17 mouse cellular contexts compared by ENCODE assay signal in the genomic region with DNA sequence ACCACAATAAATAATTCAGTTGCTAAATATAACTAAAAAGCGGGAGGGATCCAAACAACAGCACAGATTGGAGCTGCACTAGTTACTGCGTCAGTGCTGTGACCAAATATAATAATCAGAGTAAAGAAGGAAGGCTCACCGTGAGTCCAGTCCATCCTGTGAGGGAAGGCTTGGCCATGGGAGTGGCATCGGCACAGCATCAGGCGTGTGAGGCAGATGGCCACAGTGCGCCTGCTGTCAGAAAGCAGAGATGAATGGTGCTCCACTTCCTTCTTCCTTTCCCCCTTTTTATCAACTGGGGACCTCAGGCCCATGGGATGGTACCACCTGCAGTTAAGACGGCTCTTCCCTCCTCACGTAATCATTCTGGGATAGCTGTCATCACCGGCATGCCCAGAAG.
DNase-seq lines count a peak whose midpoint lies in the region; ATAC-seq lines count a peak whose summit lies in the region.
"Had no signal": no experiment of that assay in that cellular context is flagged by ENCODE, and none has a peak within 500 bp of the region (broad histone marks: within the 10 kb centered on the region; RNA-seq: fewer than 3 reads in every experiment).

No protein-coding gene starts in this region.

- peak; percentile 38 to 39 for DNase-seq in cerebellum, adult 18-20 months
- DNase-seq in cerebellum, postnatal 14 days = no peak
- DNase-seq in cerebellum, postnatal 25 days = peak; percentile 35 to 50
- no peak for DNase-seq in cerebellum, adult 8-10 months
- DNase-seq in kidney, adult 11 months = no peak
- DNase-seq: adrenal gland, adult 2 months; adrenal gland, postnatal 10 days; adrenal gland, postnatal 25 days; cerebellum, adult 9-10 months; cerebellum, postnatal 10 days; forebrain, postnatal 0 days had no signal

- H3K9me3 ChIP-seq in megakaryocyte, embryonic 14.5 days = no peaks in the 10 kb centered on the region
- H3K9me3 ChIP-seq: embryonic facial prominence, embryonic 10.5 days; embryonic facial prominence, embryonic 12.5 days; forebrain, embryonic 13.5 days; forebrain, embryonic 15.5 days had no signal

- no peak for ATAC-seq in megakaryocyte, adult 5-6 weeks (ENCODE audit: poor library complexity, severe bottlenecking)
- ATAC-seq: forebrain, embryonic 13.5 days; forebrain, embryonic 15.5 days; forebrain, postnatal 0 days had no signal

- peak overlapping the region; percentile 51 for H3K4me3 ChIP-seq in megakaryocyte, embryonic 14.5 days (replicated peaks)
- H3K4me3 ChIP-seq: embryonic facial prominence, embryonic 10.5 days; embryonic facial prominence, embryonic 12.5 days; forebrain, embryonic 13.5 days; forebrain, embryonic 15.5 days had no signal

- no peaks in the 10 kb centered on the region for H3K36me3 ChIP-seq in megakaryocyte, embryonic 14.5 days (replicated peaks; ENCODE audit: low read length)
- H3K36me3 ChIP-seq: embryonic facial prominence, embryonic 10.5 days; embryonic facial prominence, embryonic 12.5 days; forebrain, embryonic 15.5 days had no signal

- H3K4me1 ChIP-seq in megakaryocyte, embryonic 14.5 days = peaks cover 12% of the 10 kb centered on the region; the same call in 1 of the 2 replicates
- H3K4me1 ChIP-seq: embryonic facial prominence, embryonic 10.5 days; embryonic facial prominence, embryonic 12.5 days; forebrain, embryonic 13.5 days; forebrain, embryonic 15.5 days had no signal

- no peaks in the 10 kb centered on the region for H3K27me3 ChIP-seq in megakaryocyte, embryonic 14.5 days (replicated peaks)
- H3K27me3 ChIP-seq: embryonic facial prominence, embryonic 12.5 days; forebrain, embryonic 13.5 days; forebrain, embryonic 15.5 days had no signal

Comparison
In these comparisons a context has a peak if more than half of its experiments do, and no peak if none do; other contexts are left out.
1. DNase-seq: peak in cerebellum, adult 18-20 months (2 of 2) and cerebellum, postnatal 25 days (2 of 2); none in cerebellum, postnatal 14 days (0 of 2), cerebellum, adult 8-10 months (single experiment) and kidney, adult 11 months (single experiment).